Mouse (Mus musculus): ENCODE results near the gene Olfr550. TPM values are rescaled to one million over a fixed set of nuclear protein-coding genes. Genes with fewer than 3 reads are reported as not detected.
"Not testable (repeated sequence)": the region's sequence is repeated elsewhere in the genome, so short reads cannot be mapped to it uniquely, and the experiment has no call there.

The Olfr550 gene
- polyA plus RNA-seq, 1 experiment from 2014 or later: not detected

DNA sequence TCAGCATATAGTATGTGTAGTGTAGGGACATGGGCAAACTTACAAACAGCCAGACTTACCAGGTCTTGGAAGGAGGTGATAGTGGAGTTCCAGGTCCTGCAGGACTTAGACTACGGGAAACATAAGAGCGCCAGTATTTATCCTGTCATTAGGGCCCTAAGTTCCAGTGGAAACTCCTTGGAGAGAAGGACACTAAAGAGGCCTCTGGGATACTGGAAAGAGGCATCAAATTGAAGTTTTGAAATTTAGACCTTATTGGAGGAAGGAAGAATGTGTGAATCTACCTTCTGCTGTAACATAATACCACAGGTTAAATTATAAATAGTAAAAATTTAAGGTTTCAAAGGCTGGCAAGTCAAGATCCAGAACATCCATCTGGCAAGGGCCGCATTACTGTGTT, 20.5 kb downstream of the Olfr550 start, which contains the start of gene Olfr551:
TSS of gene Olfr551 (minus strand) at position 101 of the 400 bp plus-strand sequence.
- Histone ChIP-seq H3K9me3 (no peaks in the 10 kb centered on the region), H3K9ac (no peak within 1 kb of the TSS), H3K27me3 (replicated peaks) (no peaks in the 10 kb centered on the region), H3K36me3 (no peaks in the 10 kb centered on the region), H3K4me3 (no peak within 1 kb of the TSS), H3K4me2 (no peak within 1 kb of the TSS), H3K27ac (replicated peaks) (no peak within 1 kb of the TSS), H3K4me1 (no peaks in the 10 kb centered on the region)
- WGBS: 87% methylated on average over 3 of the region's 3 CpGs
- no peak for ATAC-seq (ENCODE audit: extremely low read depth, insufficient number of reproducible peaks, low FRiP score, low TSS enrichment)

DNA sequence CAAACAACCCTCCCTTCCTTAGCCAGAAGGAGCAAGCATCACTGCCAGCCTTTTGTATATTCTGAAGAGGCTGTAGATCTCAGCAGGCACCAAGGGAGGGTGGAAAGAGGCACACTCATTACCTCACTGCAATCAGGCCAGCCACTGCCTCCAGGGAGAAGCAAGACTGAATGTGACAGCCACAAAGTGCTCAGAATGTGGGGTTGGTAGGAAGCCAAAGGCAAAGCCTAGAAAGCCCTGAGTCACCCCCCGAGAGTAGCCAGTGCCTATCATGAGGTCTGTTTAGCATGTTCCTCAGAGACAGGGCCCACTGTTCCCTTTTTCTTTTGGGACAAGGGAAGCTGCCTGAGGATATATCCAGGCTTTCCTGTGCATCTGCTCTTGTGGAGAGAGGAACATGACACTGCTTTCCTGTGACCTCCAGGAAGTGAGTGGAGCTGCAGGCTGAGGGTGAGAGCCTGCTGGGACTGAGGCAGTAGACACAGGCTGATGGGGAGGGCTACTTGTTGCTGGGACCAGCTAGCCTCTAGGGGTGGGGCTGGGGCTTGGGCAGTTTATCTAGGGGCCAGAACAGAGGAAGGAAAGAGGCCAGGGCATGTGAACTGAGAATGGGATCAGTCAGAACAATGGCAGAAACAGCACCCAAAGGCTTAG, 26.3 kb downstream of the Olfr550 start, which contains the start of gene Olfr552:
TSS of gene Olfr552 (plus strand) at position 393 of the 654 bp plus-strand sequence.
- Histone ChIP-seq H3K4me3 (no peak within 1 kb of the TSS), H3K4me2 (no peak within 1 kb of the TSS), H3K4me1 (no peaks in the 10 kb centered on the region), H3K27me3 (replicated peaks) (no peaks in the 10 kb centered on the region), H3K36me3 (no peaks in the 10 kb centered on the region), H3K9ac (no peak within 1 kb of the TSS), H3K9me3 (no peaks in the 10 kb centered on the region), H3K27ac (replicated peaks) (no peak within 1 kb of the TSS)
- ATAC-seq (ENCODE audit: extremely low read depth, insufficient number of reproducible peaks, low FRiP score, low TSS enrichment): no peak
- WGBS: 33% methylated on average over 1 of the region's 1 CpGs

DNA sequence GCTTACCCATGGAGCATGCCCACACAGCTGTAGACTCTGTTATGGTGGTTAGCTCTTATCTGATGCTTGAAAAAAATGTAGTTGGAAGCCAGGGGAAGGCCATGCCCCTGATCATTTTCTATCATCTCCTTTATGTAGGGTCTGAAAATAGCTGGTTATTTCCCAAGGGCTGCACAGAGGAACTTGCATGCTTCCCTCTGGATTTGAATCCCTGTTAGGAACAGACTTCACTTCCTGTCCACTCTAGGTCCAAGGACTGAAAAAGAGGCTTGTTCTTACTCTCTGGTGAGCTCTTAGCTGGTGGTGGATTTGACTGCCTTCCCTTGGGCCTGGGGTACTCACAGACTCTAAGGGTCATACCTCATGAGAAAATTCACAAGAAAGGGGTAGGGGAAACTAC, 46.9 kb downstream of the Olfr550 start, which contains the start of gene Olfr553:
TSS of gene Olfr553 (minus strand) at position 101 of the 400 bp plus-strand sequence.
- H3K4me2 ChIP-seq: no peak within 1 kb of the TSS
- H3K36me3 ChIP-seq: no peaks in the 10 kb centered on the region
- no peaks in the 10 kb centered on the region for H3K9me3 ChIP-seq
- H3K4me3 ChIP-seq: no peak within 1 kb of the TSS
- H3K27ac ChIP-seq (replicated peaks): no peak within 1 kb of the TSS
- no peak for ATAC-seq (ENCODE audit: extremely low read depth, insufficient number of reproducible peaks, low FRiP score, low TSS enrichment)
- H3K4me1 ChIP-seq: no peaks in the 10 kb centered on the region
- H3K9ac ChIP-seq: no peak within 1 kb of the TSS
- H3K27me3 ChIP-seq (replicated peaks): no peaks in the 10 kb centered on the region

DNA sequence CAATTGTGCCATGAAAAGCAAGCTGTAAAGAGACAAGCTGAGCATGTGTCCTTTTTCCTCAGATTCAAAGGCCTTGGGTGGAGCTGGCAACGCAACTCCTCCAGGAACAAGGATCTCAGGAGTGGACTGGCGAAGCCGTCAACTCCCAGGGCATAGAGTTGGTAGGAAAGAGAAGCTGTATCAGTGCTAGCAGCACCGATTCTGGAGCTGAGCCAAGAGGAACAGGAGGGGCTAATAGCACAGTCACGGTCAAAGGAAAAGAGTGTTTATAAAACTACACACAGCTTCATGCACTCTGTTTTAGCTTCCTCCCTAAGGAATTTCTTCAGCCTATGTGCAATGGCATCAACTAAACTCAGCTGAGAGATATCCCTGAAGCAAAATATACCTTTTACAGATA, 48.4 kb downstream of the Olfr550 start:
- Histone ChIP-seq H3K27me3 (replicated peaks) (no peaks in the 10 kb centered on the region), H3K9me3 (no peaks in the 10 kb centered on the region), H3K36me3 (no peaks in the 10 kb centered on the region), H3K9ac (no peak overlapping the region), H3K4me2 (no peak overlapping the region), H3K4me3 (no peak overlapping the region), H3K27ac (replicated peaks) (no peak overlapping the region), H3K4me1 (no peaks in the 10 kb centered on the region)
- WGBS: 39% methylated on average over 5 of the region's 5 CpGs
- no peak for ATAC-seq (ENCODE audit: extremely low read depth, insufficient number of reproducible peaks, low FRiP score, low TSS enrichment)

DNA sequence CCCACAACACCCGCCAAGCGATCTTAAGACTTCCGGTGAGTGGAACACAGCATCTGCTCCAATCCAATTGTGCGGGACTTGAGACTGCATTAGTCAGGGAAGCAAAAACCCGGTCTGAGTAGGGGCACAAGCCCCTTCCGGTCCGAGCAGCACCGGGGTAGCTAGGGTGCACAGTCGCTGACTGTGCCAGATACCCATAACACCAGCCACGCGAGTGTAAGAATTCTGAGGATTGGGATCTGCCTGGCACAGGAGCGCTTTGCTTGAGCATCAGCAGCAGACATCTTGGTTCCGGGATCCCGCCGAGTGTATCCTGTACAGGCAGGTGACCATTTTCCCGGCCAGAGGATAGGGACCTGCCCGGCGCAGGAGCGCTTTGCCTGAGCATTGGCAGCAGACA, 49.1 kb downstream of the Olfr550 start:
- WGBS: 73% methylated on average over 19 of the region's 19 CpGs
- not testable (repeated sequence) for ATAC-seq (ENCODE audit: extremely low read depth, insufficient number of reproducible peaks, low FRiP score, low TSS enrichment); H3K9me3 ChIP-seq

More for the DNA sequence above, 49.1 kb downstream of the Olfr550 start:
- H3K9ac ChIP-seq; H3K27me3 ChIP-seq (replicated peaks); H3K27ac ChIP-seq (replicated peaks); H3K36me3 ChIP-seq; H3K4me1 ChIP-seq; H3K4me3 ChIP-seq; H3K4me2 ChIP-seq: not testable (repeated sequence)

Other genes starting within 250 kb of the Olfr550 start
- 126 and 130 TPM in 2 replicates for gene Rrm1, start 129.7 kb upstream of the Olfr550 start, polyA plus RNA-seq (2015; fragmentation: Nextera tagmentation; extraction: Ambion mirVana)
- gene Olfr543, start 89.8 kb upstream of the Olfr550 start, polyA plus RNA-seq (2015; fragmentation: Nextera tagmentation; extraction: Ambion mirVana): 0.36 TPM in 1 of 2 replicates, not detected in the other
- gene Olfr544, start 83.1 kb upstream of the Olfr550 start, polyA plus RNA-seq (2015; fragmentation: Nextera tagmentation; extraction: Ambion mirVana): not detected in 2 replicates
- gene Olfr545, start 71.9 kb upstream of the Olfr550 start, polyA plus RNA-seq (2015; fragmentation: Nextera tagmentation; extraction: Ambion mirVana): 0.04 and 0.13 TPM in 2 replicates
- gene Olfr547, start 36.7 kb upstream of the Olfr550 start, polyA plus RNA-seq (2015; fragmentation: Nextera tagmentation; extraction: Ambion mirVana): not detected in 2 replicates
- not detected in 2 replicates for gene Olfr548-ps1, start 30.5 kb upstream of the Olfr550 start, polyA plus RNA-seq (2015; fragmentation: Nextera tagmentation; extraction: Ambion mirVana)
- gene Olfr549, start 21.6 kb upstream of the Olfr550 start, polyA plus RNA-seq (2015; fragmentation: Nextera tagmentation; extraction: Ambion mirVana): not detected in 2 replicates
- 0.51 and 0.64 TPM in 2 replicates for gene Trim21, start 6.0 kb upstream of the Olfr550 start, polyA plus RNA-seq (2015; fragmentation: Nextera tagmentation; extraction: Ambion mirVana)
- not detected in 2 replicates for gene Olfr551, start 20.4 kb downstream of the Olfr550 start, polyA plus RNA-seq (2015; fragmentation: Nextera tagmentation; extraction: Ambion mirVana)
- not detected in 2 replicates for gene Olfr552, start 26.3 kb downstream of the Olfr550 start, polyA plus RNA-seq (2015; fragmentation: Nextera tagmentation; extraction: Ambion mirVana)
- gene Olfr553, start 46.8 kb downstream of the Olfr550 start, polyA plus RNA-seq (2015; fragmentation: Nextera tagmentation; extraction: Ambion mirVana): not detected in 2 replicates
- gene Olfr554, start 67.0 kb downstream of the Olfr550 start, polyA plus RNA-seq (2015; fragmentation: Nextera tagmentation; extraction: Ambion mirVana): not detected in 2 replicates
- gene Olfr555, start 87.4 kb downstream of the Olfr550 start, polyA plus RNA-seq (2015; fragmentation: Nextera tagmentation; extraction: Ambion mirVana): not detected in 2 replicates
- gene Olfr556, start 93.5 kb downstream of the Olfr550 start, polyA plus RNA-seq (2015; fragmentation: Nextera tagmentation; extraction: Ambion mirVana): not detected in 2 replicates
- 11.3 and 12.1 TPM in 2 replicates for gene Trim68, start 115.9 kb downstream of the Olfr550 start, polyA plus RNA-seq (2015; fragmentation: Nextera tagmentation; extraction: Ambion mirVana)
- gene Olfr557, start 124.5 kb downstream of the Olfr550 start, polyA plus RNA-seq (2015; fragmentation: Nextera tagmentation; extraction: Ambion mirVana): not detected in 2 replicates
- gene Olfr558, start 130.8 kb downstream of the Olfr550 start, polyA plus RNA-seq (2015; fragmentation: Nextera tagmentation; extraction: Ambion mirVana): 0.05 TPM in 1 of 2 replicates, not detected in the other
- gene Olfr33, start 147.6 kb downstream of the Olfr550 start, polyA plus RNA-seq (2015; fragmentation: Nextera tagmentation; extraction: Ambion mirVana): not detected in 2 replicates
- gene Olfr559, start 156.0 kb downstream of the Olfr550 start, polyA plus RNA-seq (2015; fragmentation: Nextera tagmentation; extraction: Ambion mirVana): not detected in 2 replicates
- not detected in 2 replicates for gene Olfr560, start 187.9 kb downstream of the Olfr550 start, polyA plus RNA-seq (2015; fragmentation: Nextera tagmentation; extraction: Ambion mirVana)
- gene Olfr78, start 188.0 kb downstream of the Olfr550 start, polyA plus RNA-seq (2015; fragmentation: Nextera tagmentation; extraction: Ambion mirVana): 0.16 TPM in 1 of 2 replicates, not detected in the other
- gene Olfr561, start 199.8 kb downstream of the Olfr550 start, polyA plus RNA-seq (2015; fragmentation: Nextera tagmentation; extraction: Ambion mirVana): not detected in 2 replicates
- gene Olfr564, start 232.0 kb downstream of the Olfr550 start, polyA plus RNA-seq (2015; fragmentation: Nextera tagmentation; extraction: Ambion mirVana): not detected in 2 replicates